Mouse (Mus musculus) limb, embryonic 11.5 days (tissue): ENCODE data around the gene Commd8. TPM values are rescaled to one million over a fixed set of nuclear protein-coding genes. Genes with fewer than 3 reads are reported as not detected.

ENCODE experiments used
- ATAC-seq: fragments of 200-750 bp; cut with Nextera tagmentation; 2 replicates; pipeline ENCODE4 v1.8.0; 2017; ENCODE audit warnings: low read depth; ENCODE audit not compliant: insufficient number of reproducible peaks, low FRiP score, low TSS enrichment
- DNase-seq: peaks from one replicate; pipeline ENCODE4 v3.0.0-alpha.2; 2015; ENCODE audit warnings: low spot score
- H3K27ac ChIP-seq: fragments of 300-500 bp; sonication (generic); replicated peaks from 2 replicates; pipeline ENCODE4 v1.5.1; 2014; ENCODE audit warnings: low read depth, mild to moderate bottlenecking, low read length
- H3K27me3 ChIP-seq: fragments of 300-500 bp; sonication (generic); 2 replicates; pipeline ENCODE4 v1.6.1; 2014; ENCODE audit warnings: mild to moderate bottlenecking, low read length, mixed read lengths; ENCODE audit not compliant: control insufficient read depth, insufficient read depth
- H3K36me3 ChIP-seq: fragments of 300-500 bp; sonication (generic); 2 replicates; pipeline ENCODE4 v1.6.1; 2014; ENCODE audit warnings: mild to moderate bottlenecking, low read length, moderate library complexity, mixed read lengths; ENCODE audit not compliant: control insufficient read depth, insufficient read depth
- H3K4me1 ChIP-seq: fragments of 300-500 bp; sonication (generic); 2 replicates; pipeline ENCODE4 v1.6.1; 2014; ENCODE audit warnings: low read length, mixed read lengths; ENCODE audit not compliant: control insufficient read depth, insufficient read depth
- H3K4me2 ChIP-seq: fragments of 300-500 bp; sonication (generic); 2 replicates; pipeline ENCODE4 v1.6.1; 2014; ENCODE audit warnings: low read depth, mild to moderate bottlenecking, moderate library complexity; ENCODE audit not compliant: severe bottlenecking
- H3K4me3 ChIP-seq: fragments of 300-500 bp; sonication (generic); 2 replicates; pipeline ENCODE4 v1.5.1; 2014; ENCODE audit warnings: low read depth, low read length
- H3K9ac ChIP-seq: fragments of 300-500 bp; sonication (generic); 2 replicates; pipeline ENCODE4 v1.6.1; 2014; ENCODE audit warnings: mild to moderate bottlenecking, low read length
- H3K9me3 ChIP-seq: fragments of 300-500 bp; sonication (generic); 2 replicates; pipeline ENCODE4 v1.6.1; 2016; ENCODE audit warnings: low read length; ENCODE audit not compliant: control insufficient read depth
- WGBS: fragments of 180-500 bp; shearing (Covaris S2); extraction: QIAGEN DNeasy Blood & Tissue Kit; methylation state at CpG from one replicate; pipeline ENCODE4 v1.1.7; 2014; 5-methylcytosine and 5-hydroxymethylcytosine counted together
- polyA plus RNA-seq: library from polyadenylated mRNA; unstranded; fragments of >200 nt; fragmentation: Nextera tagmentation; extraction: Ambion mirVana; gene quantifications from 2 replicates; pipeline ENCODE4 v1.2.1, GENCODE M21; 2014

The Commd8 gene
- polyA plus RNA-seq, 1 experiment from 2014 or later, result 170 TPM

GRCm38 (mm10) chr5:72203028-72203733 is 35.2 kb upstream of the Commd8 start:
- no peaks in the 10 kb centered on the region for H3K9me3 ChIP-seq
- ATAC-seq (peak; percentile 95), DNase-seq (peak; percentile 93)
- H3K9ac ChIP-seq, result peak overlapping the region; percentile 49
- H3K4me2 ChIP-seq, result peak overlapping the region; percentile 72
- WGBS, result under 1% methylated on average over 32 of the region's 32 CpGs
- peak overlapping the region; percentile 56 for H3K4me3 ChIP-seq
- no peak overlapping the region for H3K27ac ChIP-seq
- H3K4me1 ChIP-seq, result peaks cover 3% of the 10 kb centered on the region; the same call in 1 of the 2 replicates
- no peaks in the 10 kb centered on the region for H3K27me3 ChIP-seq
- no peaks in the 10 kb centered on the region for H3K36me3 ChIP-seq

GRCm38 (mm10) chr5:72202016-72202415 is 34.0 kb upstream of the Commd8 start:
- no peaks in the 10 kb centered on the region for H3K27me3 ChIP-seq
- no peak overlapping the region for H3K4me2 ChIP-seq
- no peak overlapping the region for H3K9ac ChIP-seq
- no peak for ATAC-seq
- no peak overlapping the region for H3K4me3 ChIP-seq
- no peak overlapping the region for H3K27ac ChIP-seq
- peaks cover 3% of the 10 kb centered on the region; the same call in 1 of the 2 replicates for H3K4me1 ChIP-seq
- H3K9me3 ChIP-seq, result no peaks in the 10 kb centered on the region
- no peak for DNase-seq
- H3K36me3 ChIP-seq, result no peaks in the 10 kb centered on the region
- WGBS, result 50% methylated on average over 10 of the region's 10 CpGs

DNA sequence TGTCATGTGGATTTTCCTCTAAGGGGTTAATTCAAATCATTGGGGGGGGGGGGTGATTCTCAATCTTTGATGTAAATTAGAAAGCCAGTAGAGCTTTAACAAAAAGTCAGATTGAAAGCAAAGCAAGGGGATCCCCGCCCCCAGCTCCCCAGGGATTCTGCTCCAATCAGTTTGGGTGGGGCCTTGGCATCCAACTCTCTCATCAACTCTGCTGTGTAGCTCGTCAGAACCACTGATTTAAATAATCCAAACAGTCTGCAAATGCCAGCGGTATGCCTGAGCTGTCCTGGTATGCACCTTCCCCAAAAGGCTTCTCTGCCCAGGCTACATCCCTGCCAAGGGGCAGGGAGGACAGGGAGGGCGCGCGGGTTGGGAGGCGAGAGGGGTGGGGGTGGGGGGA is 33.6 kb upstream of the Commd8 start:
- no peak overlapping the region for H3K27ac ChIP-seq
- no peaks in the 10 kb centered on the region for H3K9me3 ChIP-seq
- no peaks in the 10 kb centered on the region for H3K36me3 ChIP-seq
- DNase-seq, result no peak
- 26% methylated on average over 7 of the region's 7 CpGs for WGBS
- H3K4me3 ChIP-seq, result no peak overlapping the region
- ATAC-seq, result no peak
- H3K4me2 ChIP-seq, result no peak overlapping the region
- peaks cover 3% of the 10 kb centered on the region; the same call in 1 of the 2 replicates for H3K4me1 ChIP-seq
- no peaks in the 10 kb centered on the region for H3K27me3 ChIP-seq
- no peak overlapping the region for H3K9ac ChIP-seq

DNA sequence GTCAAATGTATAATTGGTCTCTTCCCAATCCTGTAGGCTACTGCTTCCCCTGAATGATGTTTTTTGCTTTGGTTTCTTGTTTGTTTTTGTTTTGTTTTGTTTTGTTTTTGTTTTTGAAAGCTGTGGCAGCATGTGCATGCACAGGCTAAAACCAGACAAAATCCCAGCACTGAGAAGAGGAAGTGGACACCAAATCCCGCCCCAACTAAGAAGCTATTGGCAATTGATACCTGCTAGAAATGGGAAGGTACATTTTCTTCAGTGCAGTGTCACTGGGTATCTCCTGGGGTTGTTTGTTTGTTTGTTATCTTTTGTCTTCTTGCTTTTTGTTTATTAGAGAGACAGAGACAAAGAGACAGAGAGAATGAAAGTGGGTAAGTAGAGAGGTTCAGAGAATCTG is 27.5 kb upstream of the Commd8 start:
- Histone ChIP-seq H3K4me3 (no peak overlapping the region), H3K27me3 (no peaks in the 10 kb centered on the region), H3K9ac (no peak overlapping the region), H3K4me1 (no peaks in the 10 kb centered on the region), H3K4me2 (no peak overlapping the region), H3K36me3 (no peaks in the 10 kb centered on the region), H3K27ac (no peak overlapping the region), H3K9me3 (no peaks in the 10 kb centered on the region)
- DNase-seq (no peak), ATAC-seq (no peak)
- 89% methylated on average over 1 of the region's 1 CpGs for WGBS

GRCm38 (mm10) chr5:72191932-72192331 is 23.9 kb upstream of the Commd8 start:
- Histone ChIP-seq H3K9me3 (no peaks in the 10 kb centered on the region), H3K4me2 (no peak overlapping the region), H3K36me3 (no peaks in the 10 kb centered on the region), H3K27me3 (no peaks in the 10 kb centered on the region), H3K27ac (no peak overlapping the region), H3K4me3 (no peak overlapping the region), H3K4me1 (no peaks in the 10 kb centered on the region), H3K9ac (no peak overlapping the region)
- WGBS, result 82% methylated on average over 5 of the region's 5 CpGs
- DNase-seq (no peak), ATAC-seq (no peak)

- Histone ChIP-seq H3K9me3 (no peaks in the 10 kb centered on the region), H3K4me2 (no peak overlapping the region), H3K36me3 (no peaks in the 10 kb centered on the region), H3K27ac (no peak overlapping the region), H3K4me3 (no peak overlapping the region), H3K9ac (no peak overlapping the region), H3K27me3 (no peaks in the 10 kb centered on the region), H3K4me1 (no peaks in the 10 kb centered on the region)
- no peak for ATAC-seq
- 82% methylated on average over 7 of the region's 7 CpGs for WGBS
- DNase-seq, result no peak
Observed at GRCm38 (mm10) chr5:72191154-72191553, 23.2 kb upstream of the Commd8 start.

DNA sequence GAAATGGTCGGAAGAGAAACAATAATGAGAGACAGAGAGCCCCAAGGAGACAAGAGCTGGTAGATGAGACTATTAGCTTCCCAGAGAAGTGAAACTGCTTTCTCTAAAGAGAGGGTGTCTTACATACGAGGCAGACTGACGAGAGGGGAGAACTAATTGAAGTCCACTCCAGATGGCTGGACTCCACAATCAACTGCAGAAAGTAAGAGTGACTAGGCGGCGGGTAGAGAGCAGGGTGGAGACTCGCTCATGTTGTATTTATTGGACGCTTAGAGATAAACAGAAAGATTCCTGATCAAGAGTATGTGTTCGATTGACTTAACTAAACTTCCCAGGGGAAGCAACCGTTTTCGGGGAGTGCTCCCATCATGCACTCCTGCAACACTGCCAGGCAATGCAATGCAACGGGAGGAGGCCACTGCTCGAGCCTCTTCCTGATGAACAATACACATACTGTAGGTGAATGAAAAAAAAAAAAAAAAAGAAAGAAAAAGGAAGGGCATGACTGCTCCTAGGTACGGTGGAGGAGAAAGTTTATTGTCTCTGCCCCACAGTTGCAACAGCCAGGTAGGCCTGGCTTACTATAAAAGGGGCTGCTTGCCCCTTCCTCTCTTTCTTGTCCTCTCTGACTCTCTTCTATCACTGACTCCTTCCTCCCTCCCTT is 16.6 kb upstream of the Commd8 start:
- Histone ChIP-seq H3K36me3 (no peaks in the 10 kb centered on the region), H3K9ac (no peak overlapping the region), H3K27me3 (no peaks in the 10 kb centered on the region), H3K27ac (no peak overlapping the region), H3K4me2 (no peak overlapping the region), H3K4me1 (no peaks in the 10 kb centered on the region), H3K4me3 (no peak overlapping the region), H3K9me3 (no peaks in the 10 kb centered on the region)
- ATAC-seq, result no peak
- 83% methylated on average over 13 of the region's 13 CpGs for WGBS
- DNase-seq, result no peak

DNA sequence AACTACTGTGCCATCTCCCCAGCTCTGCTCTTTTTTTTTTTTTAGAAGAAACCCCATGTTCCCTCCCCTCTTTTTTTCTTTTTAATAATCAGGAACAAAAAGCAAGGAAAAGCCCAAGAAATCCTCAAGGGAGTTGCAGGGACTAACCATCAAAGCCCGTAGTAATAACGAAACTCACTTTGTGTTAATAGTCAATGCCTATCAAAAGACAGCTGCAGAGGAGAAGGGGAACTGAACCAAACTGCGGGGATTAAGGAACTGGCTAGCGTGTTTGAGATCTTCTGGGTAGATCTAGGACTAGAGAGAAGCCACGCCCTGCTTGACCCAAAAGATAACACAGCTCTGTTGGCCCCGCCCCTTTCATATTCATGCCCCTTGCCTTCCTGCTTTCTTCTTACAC is 15.9 kb upstream of the Commd8 start:
- no peak overlapping the region for H3K9ac ChIP-seq
- DNase-seq (no peak), ATAC-seq (no peak)
- no peaks in the 10 kb centered on the region for H3K36me3 ChIP-seq
- H3K9me3 ChIP-seq, result no peaks in the 10 kb centered on the region
- no peaks in the 10 kb centered on the region for H3K27me3 ChIP-seq
- H3K27ac ChIP-seq, result no peak overlapping the region
- H3K4me2 ChIP-seq, result no peak overlapping the region
- no peak overlapping the region for H3K4me3 ChIP-seq
- no peaks in the 10 kb centered on the region for H3K4me1 ChIP-seq
- WGBS, result 85% methylated on average over 6 of the region's 6 CpGs
